Mouse (Mus musculus) liver, embryonic 11.5 days (tissue): ENCODE measurements at regions not wholly inside any gene's neighbourhood (a gene's known extent, or its start where the extent isn't known, plus 50 kb on each side); places are given as distances from the start of the nearest gene placed in this dataset.

Experiments used
- ATAC-seq: fragments of 200-750 bp; cut with Nextera tagmentation; replicated peaks from 2 replicates; pipeline ENCODE4 v1.8.0; 2017; ENCODE audit warnings: moderate number of reproducible peaks, mild to moderate bottlenecking, moderate TSS enrichment, moderate library complexity; ENCODE audit not compliant: low FRiP score
- DNase-seq: peaks from one replicate; pipeline ENCODE4 v3.0.0-alpha.2; 2017; ENCODE audit warnings: low spot score
- H3K27ac ChIP-seq: fragments of 300-500 bp; sonication (generic); 2 replicates; pipeline ENCODE4 v1.5.1; 2014; ENCODE audit warnings: mild to moderate bottlenecking, low read depth, low read length, control low read depth
- H3K27me3 ChIP-seq: fragments of 300-500 bp; sonication (generic); replicated peaks from 2 replicates; pipeline ENCODE4 v1.6.1; 2014; ENCODE audit warnings: low read length, mixed read lengths; ENCODE audit not compliant: control insufficient read depth, insufficient read depth
- H3K36me3 ChIP-seq: fragments of 300-500 bp; sonication (generic); 2 replicates; pipeline ENCODE4 v1.6.1; 2014; ENCODE audit warnings: mild to moderate bottlenecking, low read length, moderate library complexity, mixed read lengths; ENCODE audit not compliant: control insufficient read depth, insufficient read depth
- H3K4me1 ChIP-seq: fragments of 300-500 bp; sonication (generic); replicated peaks from 2 replicates; pipeline ENCODE4 v1.6.1; 2014; ENCODE audit warnings: low read length, mixed read lengths; ENCODE audit not compliant: control insufficient read depth, insufficient read depth
- H3K4me2 ChIP-seq: fragments of 300-500 bp; sonication (generic); 2 replicates; pipeline ENCODE4 v1.6.1; 2014; ENCODE audit warnings: mild to moderate bottlenecking, control low read depth, moderate library complexity
- H3K4me3 ChIP-seq: fragments of 300-500 bp; sonication (generic); 2 replicates; pipeline ENCODE4 v1.5.1; 2014; ENCODE audit warnings: low read depth, low read length, control low read depth
- H3K9ac ChIP-seq: fragments of 300-500 bp; sonication (generic); 2 replicates; pipeline ENCODE4 v1.6.1; 2014; ENCODE audit warnings: low read depth, low read length, control low read depth
- H3K9me3 ChIP-seq: fragments of 300-500 bp; sonication (generic); 2 replicates; pipeline ENCODE4 v1.6.1; 2016; ENCODE audit warnings: low read length, inconsistent platforms, mixed read lengths; ENCODE audit not compliant: control insufficient read depth
- WGBS: fragments of 180-500 bp; shearing (Covaris S2); extraction: QIAGEN DNeasy Blood & Tissue Kit; methylation state at CpG from one replicate; pipeline ENCODE4 v1.1.7; 2014; 5-methylcytosine and 5-hydroxymethylcytosine counted together

GRCm38 (mm10) chr10:37348416-37348815, 209.7 kb upstream of the Marcks start:
- Histone ChIP-seq H3K4me2 (no peak overlapping the region), H3K4me1 (no peaks in the 10 kb centered on the region), H3K27me3 (no peaks in the 10 kb centered on the region), H3K4me3 (no peak overlapping the region), H3K9me3 (no peaks in the 10 kb centered on the region), H3K36me3 (no peaks in the 10 kb centered on the region), H3K27ac (no peak overlapping the region), H3K9ac (no peak overlapping the region)
- ATAC-seq (no peak), DNase-seq (no peak)
- WGBS: 54% methylated on average over 3 of the region's 3 CpGs

DNA sequence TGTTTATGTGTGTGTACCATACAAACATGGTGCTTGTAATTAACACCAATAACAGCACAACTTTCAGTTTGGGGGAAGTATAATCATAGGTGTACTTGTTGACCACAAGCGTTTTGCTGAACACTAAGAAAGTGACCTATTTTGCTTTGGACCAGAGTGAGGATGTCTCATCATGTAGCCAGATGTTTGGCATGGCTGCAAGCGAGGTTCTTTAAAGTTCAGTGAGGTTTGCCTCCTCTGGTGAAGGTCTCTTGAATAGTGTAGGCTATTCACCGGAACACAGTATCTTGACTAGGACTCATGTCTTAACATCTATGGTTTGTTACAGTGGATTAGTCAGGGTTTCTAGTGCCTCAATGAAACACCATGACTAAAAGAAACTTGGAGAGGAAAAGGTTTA, 208.9 kb upstream of the Marcks start:
- 79% methylated on average over 3 of the region's 3 CpGs for WGBS

GRCm38 (mm10) chr10:37342675-37343074, 204.0 kb upstream of the Marcks start:
- Histone ChIP-seq H3K4me2 (no peak overlapping the region), H3K27ac (no peak overlapping the region), H3K4me3 (no peak overlapping the region), H3K27me3 (no peaks in the 10 kb centered on the region), H3K9me3 (no peaks in the 10 kb centered on the region), H3K9ac (no peak overlapping the region), H3K4me1 (no peaks in the 10 kb centered on the region), H3K36me3 (no peaks in the 10 kb centered on the region)
- DNase-seq: no peak
- no peak for ATAC-seq

More for the DNA sequence above, 208.9 kb upstream of the Marcks start:
- H3K36me3 ChIP-seq: no peaks in the 10 kb centered on the region
- no peak for DNase-seq
- no peak overlapping the region for H3K4me3 ChIP-seq
- H3K4me2 ChIP-seq: no peak overlapping the region
- no peaks in the 10 kb centered on the region for H3K4me1 ChIP-seq
- no peak overlapping the region for H3K9ac ChIP-seq
- no peaks in the 10 kb centered on the region for H3K27me3 ChIP-seq
- ATAC-seq: no peak
- no peak overlapping the region for H3K27ac ChIP-seq
- no peaks in the 10 kb centered on the region for H3K9me3 ChIP-seq

- H3K4me3 ChIP-seq: no peak overlapping the region
- no peak overlapping the region for H3K4me2 ChIP-seq
- H3K27me3 ChIP-seq: no peaks in the 10 kb centered on the region
- WGBS: 79% methylated on average over 3 of the region's 3 CpGs
- ATAC-seq (no peak), DNase-seq (no peak)
- H3K4me1 ChIP-seq: 0 out of 2 replicates have a peak, but pooled peaks cover 3% of the 10 kb centered on the region
- H3K9me3 ChIP-seq: no peaks in the 10 kb centered on the region
- H3K36me3 ChIP-seq: no peaks in the 10 kb centered on the region
- no peak overlapping the region for H3K27ac ChIP-seq
- H3K9ac ChIP-seq: no peak overlapping the region
These were observed 200.9 kb upstream of the Marcks start for GRCm38 (mm10) chr10:37339658-37340057.

DNA sequence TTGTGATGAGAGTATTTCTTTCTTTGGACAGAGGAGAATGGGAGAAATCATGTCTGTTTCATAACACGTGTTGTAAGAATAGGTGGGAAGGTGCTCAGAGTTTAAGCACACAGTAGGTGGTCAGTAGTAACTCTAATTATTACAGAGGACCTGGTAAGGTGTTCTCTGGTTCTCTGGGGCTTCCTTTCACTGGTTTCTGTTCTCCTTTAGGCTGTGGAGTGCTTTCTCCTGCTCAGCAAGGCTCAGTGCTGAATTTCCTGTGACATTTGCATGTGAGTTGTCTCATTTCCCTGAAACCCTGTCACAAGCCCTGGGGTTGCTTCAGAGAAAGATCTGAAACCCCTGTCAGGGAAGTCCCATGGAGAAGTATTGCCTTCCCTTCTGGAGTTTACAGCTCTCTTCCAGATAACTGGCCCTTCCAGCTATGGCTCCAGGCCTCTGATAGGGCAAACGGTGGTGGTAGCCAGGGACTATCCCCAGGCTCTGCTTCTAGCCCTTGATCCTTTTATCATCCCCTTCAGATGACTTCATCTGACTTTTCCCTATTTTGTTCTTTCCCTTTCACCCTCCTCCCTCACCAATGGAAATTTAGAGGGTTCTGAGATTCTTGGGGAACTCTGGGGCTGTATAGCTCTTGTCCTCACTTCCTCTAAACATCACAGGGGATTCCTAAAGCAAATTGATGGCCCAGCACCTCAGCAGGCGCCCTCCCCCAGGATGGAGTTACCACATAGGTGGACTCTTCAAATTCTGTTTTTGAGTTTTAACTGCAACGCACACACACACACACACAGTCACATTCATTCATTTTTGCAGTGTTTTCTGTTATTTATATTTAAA, 199.6 kb upstream of the Marcks start:
- H3K9ac ChIP-seq: no peak overlapping the region
- ATAC-seq: no peak
- H3K27me3 ChIP-seq: no peaks in the 10 kb centered on the region
- no peak overlapping the region for H3K4me3 ChIP-seq
- H3K36me3 ChIP-seq: no peaks in the 10 kb centered on the region
- DNase-seq: no peak
- H3K27ac ChIP-seq: no peak overlapping the region
- no peaks in the 10 kb centered on the region for H3K9me3 ChIP-seq
- H3K4me2 ChIP-seq: no peak overlapping the region
- H3K4me1 ChIP-seq: 0 out of 2 replicates have a peak, but pooled peaks cover 3% of the 10 kb centered on the region
- WGBS: 43% methylated on average over 4 of the region's 4 CpGs

- no peaks in the 10 kb centered on the region for H3K9me3 ChIP-seq
- H3K4me3 ChIP-seq: no peak overlapping the region
- no peaks in the 10 kb centered on the region for H3K36me3 ChIP-seq
- DNase-seq: no peak
- WGBS: 10% methylated on average over 3 of the region's 3 CpGs
- no peak overlapping the region for H3K9ac ChIP-seq
- H3K4me2 ChIP-seq: no peak overlapping the region
- H3K4me1 ChIP-seq: 0 out of 2 replicates have a peak, but pooled peaks cover 3% of the 10 kb centered on the region
- H3K27ac ChIP-seq: no peak overlapping the region
- no peak for ATAC-seq
- H3K27me3 ChIP-seq: no peaks in the 10 kb centered on the region
These were observed 198.5 kb upstream of the Marcks start for GRCm38 (mm10) chr10:37337172-37337620.

DNA sequence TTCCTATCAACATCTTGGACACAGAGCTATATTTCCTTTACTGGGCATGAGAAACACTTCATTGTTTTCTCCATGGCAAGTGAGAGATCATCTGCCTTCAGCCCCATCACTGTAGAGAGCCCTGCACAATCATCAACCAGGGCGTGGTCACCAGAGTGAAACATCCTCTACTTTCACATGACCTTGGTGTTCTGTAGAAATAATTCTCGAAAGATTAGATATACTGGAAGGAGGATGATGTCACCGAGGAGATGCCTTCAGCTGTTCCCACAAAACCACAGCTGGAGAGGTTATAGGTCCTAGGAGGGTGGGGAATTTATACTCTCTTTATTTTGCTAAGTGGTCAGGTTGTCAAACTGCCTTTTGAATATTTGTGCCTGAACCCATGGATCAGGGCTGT, 196.4 kb upstream of the Marcks start:
- no peaks in the 10 kb centered on the region for H3K27me3 ChIP-seq
- H3K4me1 ChIP-seq: 0 out of 2 replicates have a peak, but pooled peaks cover 3% of the 10 kb centered on the region
- no peak overlapping the region for H3K9ac ChIP-seq
- no peak overlapping the region for H3K4me3 ChIP-seq
- DNase-seq (no peak), ATAC-seq (no peak; the same call in 1 of the 2 replicates)
- H3K4me2 ChIP-seq: no peak overlapping the region
- H3K36me3 ChIP-seq: no peaks in the 10 kb centered on the region
- no peaks in the 10 kb centered on the region for H3K9me3 ChIP-seq
- 60% methylated on average over 3 of the region's 3 CpGs for WGBS
- H3K27ac ChIP-seq: no peak overlapping the region

GRCm38 (mm10) chr10:37326168-37326534, 187.4 kb upstream of the Marcks start:
- Histone ChIP-seq H3K4me3 (no peak overlapping the region), H3K4me2 (no peak overlapping the region), H3K9ac (no peak overlapping the region), H3K36me3 (no peaks in the 10 kb centered on the region), H3K27me3 (no peaks in the 10 kb centered on the region), H3K4me1 (no peaks in the 10 kb centered on the region), H3K9me3 (no peaks in the 10 kb centered on the region), H3K27ac (0 out of 2 replicates have a peak overlapping the region, but pooled peaks have one; percentile 27)
- ATAC-seq (no peak), DNase-seq (no peak)
- 55% methylated on average over 3 of the region's 3 CpGs for WGBS
